Mouse (Mus musculus) CD4-positive, CD25-positive, alpha-beta regulatory T cell, adult 2 months (primary cell): Measurements from ENCODE around the gene Khsrp.

Experiments
- DNase-seq: peaks from one replicate; pipeline ENCODE4 v3.0.0-alpha.2; 2012; ENCODE audit warnings: low read depth, low spot score

Gene Khsrp

DNA sequence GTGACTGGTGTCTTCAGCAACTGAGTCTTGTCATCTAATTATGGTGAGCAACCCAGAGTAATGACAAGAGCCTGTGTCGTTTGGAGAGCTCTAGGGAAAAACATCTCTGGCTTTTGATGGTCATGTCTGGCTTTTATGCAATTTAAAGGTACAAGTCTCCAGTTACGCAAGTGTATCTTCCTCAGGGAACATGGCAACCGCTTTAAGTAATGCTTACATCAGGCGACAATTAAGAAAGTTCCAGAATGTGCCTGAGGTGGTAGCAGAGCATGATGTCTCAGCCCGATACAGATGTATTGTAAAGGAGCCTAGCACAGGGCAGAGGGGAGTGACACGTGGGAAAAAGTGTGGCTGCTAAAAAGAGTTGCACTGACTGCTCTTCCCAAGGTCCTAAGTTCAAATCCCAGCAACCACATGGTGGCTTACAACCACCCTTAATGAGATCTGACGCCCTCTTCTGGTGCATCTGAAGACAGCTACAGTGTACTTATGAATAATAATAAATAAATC lies 42.3 kb downstream of the Khsrp start:
- DNase-seq: no peak

DNA sequence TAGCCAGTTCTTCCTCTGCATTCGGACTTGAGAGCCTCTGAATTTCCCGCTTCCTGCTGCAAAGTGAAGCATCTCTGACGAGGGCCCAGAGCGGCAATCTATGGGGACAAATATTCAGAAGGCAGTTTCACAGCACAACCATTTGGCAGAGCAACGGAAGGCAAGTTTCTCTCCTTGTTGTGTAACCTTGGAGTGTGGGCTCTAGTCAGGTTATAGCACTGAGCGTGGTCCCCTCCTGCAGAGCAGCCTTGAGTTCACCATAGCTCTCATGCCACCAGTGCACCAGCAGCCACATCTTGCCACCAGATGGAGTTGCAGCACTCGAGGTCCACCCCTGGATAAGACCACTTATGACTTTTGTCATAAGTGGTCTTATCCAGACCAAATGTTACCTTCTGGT lies 42.9 kb downstream of the Khsrp start:
- no peak for DNase-seq

DNA sequence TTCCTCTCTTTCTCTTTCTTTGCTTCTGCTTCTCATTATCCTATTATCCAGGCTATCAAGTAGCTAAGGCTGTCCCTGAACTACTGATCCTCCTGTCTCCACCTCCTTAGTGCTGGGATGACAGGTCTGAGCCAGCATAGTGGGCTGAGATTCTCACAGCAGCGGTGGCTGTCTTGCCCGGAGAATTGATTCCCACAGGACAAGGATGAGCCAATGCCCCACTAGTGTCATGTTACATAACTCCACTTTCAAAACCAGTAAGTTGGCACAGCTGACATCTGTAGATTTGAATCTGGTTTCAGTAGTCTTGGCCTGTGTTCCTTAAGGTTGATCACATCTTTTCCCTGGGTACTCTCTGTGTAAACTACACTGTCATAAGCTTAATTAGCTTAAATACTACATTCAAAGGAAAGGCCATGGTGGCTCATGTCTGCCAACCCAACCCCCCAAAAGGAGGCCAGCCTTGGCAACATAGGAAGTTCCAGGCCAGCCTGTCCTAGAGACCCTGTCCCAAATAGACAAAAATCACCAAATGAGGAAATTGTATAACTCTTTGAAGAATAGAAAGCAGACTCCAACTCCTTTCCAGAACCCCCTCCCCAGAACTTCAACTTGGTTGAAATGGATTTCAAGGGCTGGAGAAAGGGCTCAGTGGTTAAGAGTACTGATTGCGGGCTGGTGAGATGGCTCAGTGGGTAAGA lies 45.1 kb downstream of the Khsrp start:
- no peak for DNase-seq

DNA sequence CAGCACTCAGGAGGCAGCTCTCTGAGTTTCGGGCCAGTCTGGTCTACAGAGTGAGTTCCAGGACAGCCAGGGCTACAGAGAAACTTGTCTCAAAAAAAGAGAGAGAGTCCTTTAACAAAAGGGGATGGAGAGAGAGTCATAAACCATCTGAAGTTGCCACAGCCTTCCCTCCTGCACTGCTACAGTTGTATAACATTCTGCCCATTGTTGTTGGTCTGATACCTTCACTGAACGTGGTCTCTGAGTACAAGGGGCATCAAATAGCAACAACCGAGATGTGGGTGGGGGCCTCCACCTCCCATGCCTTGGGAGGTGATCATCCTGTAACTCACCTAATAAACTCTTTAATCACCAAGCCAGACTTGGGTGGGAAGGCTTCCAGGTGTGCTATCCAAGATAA lies 45.7 kb downstream of the Khsrp start:
- DNase-seq: no peak

DNA sequence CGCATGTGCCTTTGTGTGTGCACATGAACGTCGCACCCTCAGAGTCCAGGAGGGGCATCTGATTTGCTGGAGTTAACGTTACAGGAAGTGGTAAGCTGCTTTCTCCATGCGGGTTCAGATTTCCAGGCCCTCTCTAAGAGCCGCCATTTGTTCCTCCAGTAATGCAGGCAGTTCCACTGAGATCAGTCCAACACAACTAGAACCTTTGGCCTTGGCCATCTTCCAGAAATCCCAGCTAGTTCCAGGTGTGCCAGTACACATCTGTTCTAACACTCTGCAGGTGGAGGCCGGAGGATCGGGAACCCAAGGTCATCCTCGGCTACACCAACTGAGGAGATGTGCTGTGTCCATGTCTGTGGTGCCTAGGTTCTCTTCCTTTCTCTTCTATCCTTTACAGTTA lies 46.4 kb downstream of the Khsrp start:
- DNase-seq: no peak

DNA sequence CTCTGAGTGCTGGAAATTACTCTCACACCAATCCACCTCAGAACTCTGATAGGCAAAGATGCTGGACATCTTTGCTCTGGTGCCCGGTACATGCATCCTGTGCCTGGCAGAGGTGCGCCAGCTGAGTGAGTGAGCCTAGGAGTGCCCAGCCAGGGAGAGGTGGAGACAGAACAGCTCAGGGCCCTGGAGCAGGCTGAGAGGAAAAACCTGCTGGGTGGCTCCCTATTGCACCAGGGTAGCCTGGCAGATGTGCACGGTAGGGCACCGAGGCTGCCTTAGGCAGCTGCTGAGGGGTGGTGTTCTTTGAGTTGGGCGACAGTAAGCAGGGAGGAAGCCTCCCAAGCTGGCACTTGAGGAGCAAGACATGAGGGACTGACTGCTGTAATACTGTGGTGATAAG lies 49.3 kb downstream of the Khsrp start, which contains the start of gene Acer1:
Gene Acer1, minus strand, starts transcription at position 114 of the 400 bp plus-strand sequence.
- no peak for DNase-seq

DNA sequence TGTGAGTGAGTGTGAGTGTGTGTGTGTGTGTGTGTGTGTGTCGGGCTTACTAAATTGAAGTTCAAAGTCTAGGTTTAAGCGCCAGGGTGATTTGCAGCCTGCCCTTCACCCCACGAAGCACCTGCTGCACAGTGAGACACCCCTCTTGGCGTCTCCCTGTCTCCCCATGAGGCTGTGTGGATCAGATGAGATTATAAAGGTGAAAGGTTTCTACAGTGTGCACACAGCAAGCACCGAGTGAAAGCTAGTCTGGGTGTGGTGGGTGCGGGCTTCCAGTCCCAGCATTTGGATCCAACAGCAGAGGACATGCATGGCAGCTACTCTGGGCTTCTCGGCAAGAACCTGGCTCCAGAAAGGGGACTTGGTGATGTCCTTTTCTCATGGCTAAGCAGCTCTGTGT lies 50.3 kb downstream of the Khsrp start:
- no peak for DNase-seq

DNA sequence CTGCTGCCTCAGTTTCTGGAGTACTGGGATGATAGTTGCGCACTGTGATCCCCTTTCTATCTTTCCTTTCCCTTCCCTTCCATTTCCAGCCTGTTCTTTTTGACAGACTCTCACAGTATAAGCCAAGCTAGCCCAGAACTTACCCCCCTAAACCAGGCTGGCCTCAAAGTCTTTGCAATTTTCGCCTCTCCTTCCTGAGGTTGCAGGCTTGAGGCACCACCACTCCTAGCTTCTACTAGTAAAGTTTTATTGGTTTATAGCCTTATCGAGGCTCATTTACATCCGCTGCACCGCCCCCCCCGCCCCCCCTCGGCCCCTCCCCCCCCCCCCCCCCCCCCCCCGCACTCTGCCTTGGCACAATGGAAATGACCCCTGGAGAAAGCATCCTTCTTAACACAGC lies 51.8 kb downstream of the Khsrp start:
- no peak for DNase-seq

DNA sequence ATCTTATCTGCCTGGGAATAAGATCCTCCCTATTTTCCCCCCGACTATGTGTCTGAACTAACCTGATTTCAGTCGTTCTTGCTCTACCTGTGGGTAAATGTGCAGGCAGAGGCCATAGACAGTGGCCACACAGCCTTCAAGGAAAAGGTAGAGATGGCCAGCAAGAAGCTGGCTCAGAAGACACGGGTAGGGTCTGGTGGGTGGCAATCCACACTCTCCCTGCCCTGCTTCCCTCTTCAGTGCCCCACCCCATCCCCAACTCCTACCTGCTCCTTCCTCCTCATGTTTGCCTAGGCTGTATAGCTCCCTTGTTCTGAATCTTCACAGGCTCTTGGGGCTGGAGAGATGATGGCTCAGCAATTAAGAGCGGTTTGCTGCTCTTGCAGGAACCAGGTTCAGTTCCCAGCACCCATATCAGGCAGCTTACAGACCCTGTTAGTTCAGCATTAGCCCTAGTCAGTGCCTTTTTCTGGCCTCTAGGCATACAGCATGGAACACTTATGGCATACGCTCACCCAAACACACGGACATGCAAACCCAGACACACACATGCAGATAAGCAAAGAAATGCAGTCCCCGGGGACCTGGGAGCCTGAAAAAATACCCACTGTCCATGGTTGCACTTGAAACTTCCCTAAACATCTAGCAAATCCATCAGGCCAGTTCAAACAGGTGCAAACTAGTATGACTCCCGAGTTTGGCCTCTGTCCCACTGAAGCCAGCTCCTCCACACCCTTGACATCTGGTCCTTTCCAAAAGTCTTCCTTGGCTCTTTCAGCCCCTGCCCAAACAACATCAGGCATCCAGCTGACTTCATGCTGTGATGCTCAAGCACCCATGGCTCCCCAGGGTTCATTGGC lies 54.6 kb downstream of the Khsrp start:
- DNase-seq: no peak

DNA sequence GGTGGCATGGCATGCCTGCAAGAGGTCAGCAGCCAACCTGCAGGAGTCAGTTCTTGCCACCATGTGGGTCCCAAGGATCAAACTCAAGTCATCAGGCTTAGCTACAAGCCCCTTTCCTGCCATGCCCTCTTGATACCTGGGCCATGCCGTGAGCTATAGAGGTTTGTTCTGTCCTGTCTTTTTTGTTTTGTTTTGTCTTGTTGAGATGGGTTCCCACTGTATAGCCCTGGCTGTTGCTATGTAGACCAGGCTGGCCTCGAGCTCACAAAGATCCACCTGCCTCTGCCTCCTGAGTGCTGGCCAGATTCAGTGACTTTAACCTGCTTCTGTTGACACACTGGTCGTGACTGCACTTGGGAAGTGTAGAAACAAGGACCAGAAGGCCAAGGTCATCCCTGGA lies 55.9 kb downstream of the Khsrp start:
- DNase-seq: no peak

DNA sequence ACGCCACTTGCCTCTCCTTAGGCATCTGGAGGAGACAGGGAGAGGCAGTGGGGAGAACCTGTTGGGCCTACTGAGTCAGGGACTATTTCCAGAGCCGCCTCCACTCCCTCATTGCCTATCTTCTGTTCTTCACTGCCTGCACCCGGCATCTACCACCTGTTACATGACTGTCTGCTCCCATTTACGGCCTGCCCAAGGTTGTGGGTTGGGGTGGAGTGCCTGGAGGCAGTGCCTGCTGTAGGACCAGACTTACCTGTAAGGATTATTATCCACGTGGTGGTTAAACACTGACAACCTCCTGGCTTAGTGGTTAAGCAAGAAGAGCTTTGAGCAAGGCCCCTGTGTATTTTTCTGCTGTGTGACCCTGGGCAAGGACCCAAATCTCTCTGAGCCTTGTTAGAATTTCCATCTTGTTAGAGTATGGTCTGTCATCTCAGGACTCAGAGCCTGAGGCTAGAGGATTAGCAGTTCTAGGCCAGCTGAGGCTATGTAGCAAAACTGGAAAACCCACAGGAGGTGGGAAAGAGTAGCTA lies 56.5 kb downstream of the Khsrp start:
- DNase-seq: no peak

DNA sequence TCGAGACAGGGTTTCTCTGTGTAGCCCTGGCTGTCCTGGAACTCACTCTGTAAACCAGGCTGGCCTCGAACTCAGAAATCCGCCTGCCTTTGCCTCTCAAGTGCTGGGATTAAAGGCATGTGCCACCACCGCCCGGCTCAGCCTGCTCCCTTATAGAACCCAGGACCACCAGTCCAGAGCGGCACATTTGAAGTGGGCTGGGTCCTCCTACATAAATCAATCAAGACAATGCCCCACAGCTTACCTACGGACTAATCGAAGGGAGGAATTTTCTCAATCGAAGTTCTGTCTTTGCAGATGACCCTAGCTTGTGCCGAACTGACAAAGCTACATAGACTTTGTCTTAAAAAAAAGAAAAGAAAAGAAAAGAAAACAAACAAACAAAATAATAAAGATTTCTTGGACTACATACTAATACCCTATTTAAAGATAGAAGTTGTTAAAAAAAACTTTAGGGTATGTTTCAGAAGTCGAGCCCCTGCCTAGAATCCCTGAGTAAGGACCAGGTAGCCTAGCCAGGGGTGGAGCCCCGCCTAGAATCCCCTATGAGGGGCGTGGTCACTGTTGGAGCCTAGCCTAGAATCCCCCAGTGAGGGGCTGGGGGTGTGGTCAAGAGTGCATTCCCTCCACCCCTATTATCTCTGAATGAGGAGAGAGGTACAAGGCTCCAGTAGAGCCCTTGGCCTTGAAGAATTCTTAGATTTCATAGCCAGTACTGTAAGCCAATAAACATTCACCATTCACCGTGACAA lies 57.2 kb downstream of the Khsrp start:
- DNase-seq: no peak
